Mouse (Mus musculus) kidney, postnatal 4 days (tissue): ENCODE data around the gene Rin2.
"Not testable (repeated sequence)": the region's sequence is repeated elsewhere in the genome, so short reads cannot be mapped to it uniquely, and the experiment has no call there.

Source experiments
- DNase-seq, 2 experiments: peaks; one replicate each; pipeline ENCODE4 v3.0.0; 2021; ENCODE audit warnings: mixed read lengths in 2 of 2

The Rin2 gene

DNA sequence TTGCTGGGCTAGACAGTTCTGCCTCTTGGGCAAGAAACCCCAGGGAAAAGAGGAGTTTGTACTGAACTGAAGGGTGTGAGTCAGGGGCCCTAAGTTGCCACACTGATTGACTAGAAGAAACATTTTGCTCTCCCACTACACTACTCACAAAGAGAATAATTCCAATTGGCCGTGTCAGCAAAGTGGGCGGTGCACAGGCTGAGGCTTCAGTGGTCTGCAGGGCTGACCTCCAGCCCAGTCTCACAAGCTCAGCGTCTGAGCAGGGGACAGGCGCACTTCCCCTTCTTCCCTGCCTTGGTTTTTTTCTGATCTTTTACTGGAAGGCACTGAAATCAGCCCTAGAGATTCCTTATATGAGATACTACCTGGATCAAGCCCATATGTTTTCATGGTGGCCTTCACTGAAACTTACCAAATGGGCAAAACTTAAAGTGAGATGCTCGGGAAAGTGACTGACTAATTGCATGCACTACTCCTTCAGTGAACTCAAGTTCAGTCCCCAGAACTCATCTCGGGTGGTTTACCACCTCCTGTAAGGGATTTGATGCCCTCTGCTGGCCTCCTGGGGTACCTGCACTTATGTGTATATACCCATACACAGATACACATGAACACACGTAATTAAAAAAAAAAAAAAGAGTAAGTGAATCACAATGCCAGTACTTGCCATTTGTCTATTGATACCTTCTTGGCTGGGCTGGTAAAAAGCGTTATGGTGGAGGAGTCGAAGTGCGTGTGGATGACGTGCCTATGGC lies 191.9 kb downstream of the Rin2 start:
- no peak for DNase-seq

GRCm38 (mm10) chr2:145871308-145871707 lies 196.3 kb downstream of the Rin2 start:
- no peak for DNase-seq

- no peak for DNase-seq
These were observed 197.1 kb downstream of the Rin2 start for GRCm38 (mm10) chr2:145872099-145872498.

DNA sequence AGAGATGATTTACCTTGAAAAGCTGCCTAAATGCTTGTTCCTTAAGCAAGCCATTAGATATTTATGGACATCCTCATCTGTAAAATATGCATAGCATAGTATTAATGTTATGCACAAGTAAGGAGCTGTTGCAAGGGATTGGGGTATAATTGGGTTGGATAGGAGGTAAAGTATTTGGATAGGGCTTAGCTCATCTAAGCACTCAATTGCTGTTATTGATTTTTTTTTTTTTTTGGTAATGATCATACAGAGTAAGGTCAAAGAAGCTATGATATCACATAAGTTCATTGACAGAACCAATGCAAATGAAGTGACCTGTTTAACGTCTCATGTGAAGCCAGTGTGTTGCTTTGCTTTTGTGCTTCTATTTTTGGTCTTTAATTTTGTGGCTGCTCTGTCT lies 198.9 kb downstream of the Rin2 start:
- no peak for DNase-seq

DNA sequence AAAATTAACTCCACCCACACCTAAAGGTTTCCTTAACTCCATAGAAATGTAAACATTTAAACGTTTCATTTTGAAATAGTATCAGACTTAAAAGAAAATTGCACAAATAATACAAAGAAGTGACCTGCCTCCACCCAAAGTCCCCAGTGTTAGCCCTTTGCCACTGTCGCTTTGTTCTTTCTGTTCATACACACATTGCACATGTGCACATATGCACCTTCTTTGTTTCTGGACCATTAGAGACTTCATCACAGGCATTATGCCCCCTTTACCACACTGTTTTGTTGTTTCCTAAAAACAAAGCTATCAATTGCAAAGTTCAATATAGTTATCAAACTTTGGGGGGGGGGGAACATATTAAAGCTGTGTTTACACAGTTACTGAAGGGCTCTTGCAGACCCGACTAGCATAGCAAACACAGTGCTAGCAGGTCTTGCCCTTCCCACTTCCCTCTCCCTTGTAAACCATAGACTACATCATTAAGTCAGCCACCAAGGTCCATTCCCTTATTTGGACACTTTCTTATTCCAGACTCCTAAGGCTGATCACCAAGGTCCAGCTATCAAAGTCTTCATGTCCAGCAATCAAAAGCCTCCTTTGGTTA lies 200.0 kb downstream of the Rin2 start:
- no peak for DNase-seq

GRCm38 (mm10) chr2:145877191-145877590 lies 202.2 kb downstream of the Rin2 start:
- no peak for DNase-seq

GRCm38 (mm10) chr2:145880887-145881747 lies 206.1 kb downstream of the Rin2 start:
- DNase-seq: no peak

DNA sequence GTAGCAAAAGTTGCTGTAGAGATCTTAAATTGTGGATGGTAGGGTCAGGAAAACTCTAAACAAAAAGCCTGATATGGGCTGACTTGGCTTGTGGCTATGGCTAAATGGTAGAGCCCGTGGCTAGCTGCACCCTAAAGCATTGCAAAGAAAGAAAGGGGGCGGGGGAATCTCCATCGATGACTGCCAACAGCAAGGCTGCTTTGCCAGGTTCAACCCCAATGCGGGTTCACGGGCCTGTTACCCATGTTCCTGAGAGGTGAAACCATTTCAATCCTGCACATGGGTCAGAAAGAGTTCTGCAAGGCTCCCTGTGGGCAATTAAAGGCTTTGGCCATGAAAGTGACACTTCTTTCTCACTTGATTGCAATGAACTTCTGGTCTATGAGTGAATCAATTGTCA lies 206.9 kb downstream of the Rin2 start:
- no peak for DNase-seq

GRCm38 (mm10) chr2:145882398-145882797 lies 207.4 kb downstream of the Rin2 start:
- DNase-seq: no peak

- DNase-seq: peak in 1 of 2 experiments; percentile 32
These were observed 209.3 kb downstream of the Rin2 start for GRCm38 (mm10) chr2:145884036-145884912.

DNA sequence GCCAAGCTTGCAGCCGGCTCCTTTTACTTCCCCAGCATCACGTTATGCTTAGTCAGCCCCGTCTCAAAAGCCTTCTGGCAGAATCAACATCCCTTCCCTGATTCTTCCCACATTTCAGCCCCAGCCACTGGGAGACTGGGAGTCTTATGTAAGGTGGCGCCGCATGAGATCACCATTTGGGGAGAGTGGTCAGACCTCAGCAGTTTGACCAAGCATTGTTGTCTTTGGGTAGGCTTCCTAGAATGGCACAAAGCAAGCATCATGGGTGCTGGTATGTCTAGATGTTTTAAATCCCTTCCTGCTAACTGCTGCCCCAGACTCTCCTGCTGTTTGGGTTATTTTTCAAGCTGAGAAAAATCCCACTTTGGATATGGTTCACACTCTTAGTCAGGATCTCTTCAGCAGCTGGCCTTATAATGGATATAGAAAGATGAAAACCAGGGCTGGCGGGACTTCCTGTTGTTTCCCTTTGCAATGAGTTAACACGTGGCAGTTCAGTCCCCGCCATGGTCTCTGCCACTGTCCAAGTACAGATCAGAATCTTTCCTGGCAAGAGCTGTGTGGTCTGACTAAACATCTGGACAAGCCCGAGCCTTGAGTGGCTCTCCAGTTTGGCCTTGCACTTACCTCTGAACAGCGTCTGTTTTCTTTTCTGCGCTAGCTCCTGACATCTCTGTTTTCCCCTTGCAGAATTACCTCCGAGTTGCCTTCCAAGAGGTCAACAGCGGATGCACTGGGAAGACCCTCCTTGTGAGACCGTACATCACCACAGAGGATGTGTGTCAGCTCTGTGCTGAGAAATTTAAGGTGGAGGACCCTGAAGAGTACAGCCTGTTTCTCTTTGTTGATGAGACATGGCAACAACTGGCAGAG lies 210.1 kb downstream of the Rin2 start:
- peak in 1 of 2 experiments; percentile 46 for DNase-seq

DNA sequence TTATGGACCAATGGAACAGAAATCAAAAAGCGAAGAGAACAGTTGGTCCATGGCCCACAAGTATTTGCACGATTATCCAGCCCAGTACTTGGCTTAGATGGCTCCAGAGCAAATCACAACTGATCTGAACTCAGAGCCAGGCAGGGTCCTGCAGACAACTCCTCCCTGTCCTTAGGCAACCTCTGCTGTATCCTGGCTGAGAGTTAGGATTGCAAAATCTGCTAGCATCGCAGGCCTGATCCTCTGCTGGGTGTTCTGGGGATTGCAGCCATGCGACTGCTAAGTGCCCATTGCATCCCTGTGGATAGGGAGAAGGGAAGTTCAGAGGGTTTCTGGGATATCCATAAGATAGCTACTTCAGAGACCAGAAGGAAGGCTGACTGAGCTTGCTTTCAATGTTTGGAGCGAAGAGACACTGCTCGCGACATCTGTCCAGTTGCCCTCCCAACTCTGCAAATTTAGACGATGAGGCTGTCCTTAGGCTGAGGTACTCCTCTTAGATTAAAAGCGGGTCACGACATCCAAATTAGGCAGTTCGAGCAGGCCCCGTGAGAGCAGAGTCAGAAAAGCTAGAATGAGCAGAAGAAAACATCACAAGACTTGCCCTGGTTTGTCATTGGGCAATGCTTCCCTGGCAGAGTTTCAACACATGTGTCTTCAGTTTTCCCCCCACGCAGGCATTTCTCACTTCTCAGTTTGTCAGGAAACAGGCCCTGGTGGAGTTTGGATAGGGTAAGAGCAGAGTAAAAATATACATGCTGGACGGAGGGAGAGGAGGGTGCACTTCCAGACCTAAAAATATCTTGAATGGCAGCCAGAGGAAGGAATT lies 213.1 kb downstream of the Rin2 start:
- peak; percentile 57 to 67 for DNase-seq

- no peak for DNase-seq
These were observed 213.9 kb downstream of the Rin2 start for GRCm38 (mm10) chr2:145888766-145889480.

DNA sequence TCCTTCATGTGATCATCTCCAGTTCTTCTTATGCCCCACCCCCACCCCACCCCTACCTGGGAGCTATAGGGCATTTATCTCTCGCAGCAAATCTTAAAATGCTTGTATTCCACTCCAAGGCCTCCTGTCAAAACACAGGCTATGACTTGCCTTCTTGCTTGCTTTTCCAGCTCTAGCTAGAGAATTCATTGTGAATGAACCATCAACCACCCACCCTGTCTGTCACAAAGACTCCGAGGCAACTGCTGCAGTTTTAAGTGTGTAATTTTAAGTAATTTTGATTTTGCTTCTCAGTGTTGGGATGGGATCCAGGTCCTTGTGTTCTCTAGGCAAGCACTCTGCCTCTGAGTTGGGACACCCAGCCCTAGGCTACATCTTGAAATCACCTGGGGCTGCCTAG lies 215.6 kb downstream of the Rin2 start:
- DNase-seq: no peak

GRCm38 (mm10) chr2:145893756-145894155 lies 218.7 kb downstream of the Rin2 start:
- no peak for DNase-seq

- DNase-seq: no peak
These were observed 223.1 kb downstream of the Rin2 start for GRCm38 (mm10) chr2:145898106-145898505.

GRCm38 (mm10) chr2:145900318-145900717 lies 225.3 kb downstream of the Rin2 start:
- DNase-seq: not testable (repeated sequence)

DNA sequence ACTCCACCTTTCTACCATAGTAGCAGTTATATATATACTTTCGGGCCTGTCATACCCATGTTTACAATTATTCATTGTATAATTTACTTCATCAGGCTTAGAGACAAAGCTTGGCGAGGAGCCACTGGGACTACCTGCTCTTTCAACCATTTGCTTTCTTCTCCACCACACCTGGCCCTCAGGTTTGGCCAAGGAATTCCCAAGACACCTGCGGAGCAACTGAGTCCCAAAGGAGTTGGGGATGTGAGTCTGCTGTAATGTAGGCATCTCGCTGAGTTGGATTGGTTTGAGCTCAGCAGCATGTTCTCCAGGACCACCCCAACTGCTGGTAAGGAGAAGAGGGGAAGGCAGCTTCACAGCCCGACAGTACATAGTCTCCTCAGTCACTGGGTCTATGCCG lies 226.8 kb downstream of the Rin2 start, which contains the start of gene Naa20:
Naa20 (plus strand) TSS at position 239 of the 400 bp plus-strand sequence.
- DNase-seq: no peak

DNA sequence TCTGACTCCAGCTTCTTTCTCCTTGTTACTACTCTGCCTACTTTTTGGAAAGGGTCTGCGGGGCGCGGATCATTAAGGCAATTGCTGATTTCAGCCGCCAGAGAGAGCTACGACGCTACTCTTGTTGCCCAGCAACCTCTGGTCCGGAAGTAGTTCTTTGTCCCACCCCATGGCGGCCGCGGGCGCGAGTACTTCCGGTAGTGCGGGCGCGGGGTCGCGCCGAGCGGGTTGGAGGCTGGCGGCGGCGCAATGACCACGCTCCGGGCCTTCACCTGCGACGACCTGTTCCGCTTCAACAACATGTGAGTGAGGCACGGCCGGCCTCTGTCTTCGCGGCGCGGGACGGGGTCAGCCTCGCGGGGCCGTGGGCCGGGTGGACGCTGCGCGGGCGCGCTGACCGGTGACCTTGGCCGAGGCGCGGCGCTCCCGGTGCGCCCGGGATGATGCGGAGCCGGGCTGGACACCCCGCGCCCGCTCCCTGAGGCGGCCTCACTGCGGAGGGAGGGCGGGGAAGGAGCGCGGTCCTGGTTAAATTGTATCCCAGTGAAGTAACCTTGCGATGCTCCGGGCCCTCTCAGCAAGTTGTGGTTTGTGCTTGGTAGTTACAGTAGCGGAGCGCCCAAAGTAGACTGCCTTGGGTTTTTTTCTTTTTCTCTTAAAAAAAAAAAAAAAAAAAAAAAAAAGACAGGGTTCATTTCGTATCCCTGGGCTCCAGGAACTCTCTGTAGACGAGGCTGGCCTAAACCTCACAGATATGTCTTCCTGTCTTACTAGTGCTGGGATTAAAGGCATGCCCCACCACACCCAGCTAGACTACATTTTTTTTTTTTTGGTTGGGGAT lies 228.3 kb downstream of the Rin2 start:
- peak; percentile 93 to 95 for DNase-seq
